Mouse (Mus musculus) cortical plate, adult 2 months (tissue): ENCODE measurements at regions not wholly inside any gene's neighbourhood (a gene's known extent, or its start where the extent isn't known, plus 50 kb on each side); places are given as distances from the start of the nearest gene placed in this dataset.

Experiments used
- H3K27ac ChIP-seq: fragments of 200-500 bp; 2 replicates; pipeline ENCODE4 v1.5.1; 2012; ENCODE audit warnings: low read length, control low read depth, inconsistent platforms; ENCODE audit not compliant: insufficient read depth
- H3K4me1 ChIP-seq: fragments of 200-500 bp; 2 replicates; pipeline ENCODE4 v1.6.1; 2011; ENCODE audit warnings: low read length; ENCODE audit not compliant: control insufficient read depth, insufficient read depth
- H3K4me3 ChIP-seq: fragments of 200-500 bp; 2 replicates; pipeline ENCODE4 v1.5.1; 2011; ENCODE audit warnings: mild to moderate bottlenecking, low read length, control low read depth; ENCODE audit not compliant: insufficient read depth
- CTCF ChIP-seq: fragments of 200-500 bp; IDR thresholded peaks from 2 replicates; pipeline ENCODE4 v1.5.1; 2011; ENCODE audit warnings: mild to moderate bottlenecking, control low read depth, low read length; ENCODE audit not compliant: insufficient read depth; ENCODE audit errors: extremely low read depth
- POLR2A ChIP-seq: fragments of 200-500 bp; IDR thresholded peaks from 2 replicates; pipeline ENCODE4 v1.6.1; 2011; ENCODE audit warnings: mild to moderate bottlenecking, low read length, control low read depth; ENCODE audit not compliant: insufficient read depth; ENCODE audit errors: extremely low read depth

DNA sequence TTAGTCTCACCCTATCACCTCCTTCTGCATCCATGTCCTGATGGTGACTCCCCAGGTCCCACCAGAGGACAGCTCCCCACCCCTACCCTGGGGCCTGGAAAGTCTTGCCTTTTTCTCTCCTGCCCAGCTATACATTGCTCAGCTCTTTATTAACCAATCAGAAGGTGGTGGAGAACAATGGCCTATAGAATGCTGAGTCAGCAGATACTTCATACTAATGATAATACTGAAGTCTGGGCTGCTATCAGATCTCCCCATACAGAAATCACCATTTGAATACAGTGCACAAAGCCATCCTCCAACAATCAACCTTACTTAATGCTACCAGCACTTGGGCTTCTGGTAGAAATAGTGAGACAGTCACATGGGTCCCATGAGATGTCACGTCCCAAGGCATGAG lies 141.2 kb upstream of the Map3k1 start:
- H3K27ac ChIP-seq: no peak overlapping the region
- no peaks in the 10 kb centered on the region for H3K4me1 ChIP-seq
- no peak overlapping the region for H3K4me3 ChIP-seq
- no peak for TF ChIP-seq POLR2A
- TF ChIP-seq CTCF: no peak

DNA sequence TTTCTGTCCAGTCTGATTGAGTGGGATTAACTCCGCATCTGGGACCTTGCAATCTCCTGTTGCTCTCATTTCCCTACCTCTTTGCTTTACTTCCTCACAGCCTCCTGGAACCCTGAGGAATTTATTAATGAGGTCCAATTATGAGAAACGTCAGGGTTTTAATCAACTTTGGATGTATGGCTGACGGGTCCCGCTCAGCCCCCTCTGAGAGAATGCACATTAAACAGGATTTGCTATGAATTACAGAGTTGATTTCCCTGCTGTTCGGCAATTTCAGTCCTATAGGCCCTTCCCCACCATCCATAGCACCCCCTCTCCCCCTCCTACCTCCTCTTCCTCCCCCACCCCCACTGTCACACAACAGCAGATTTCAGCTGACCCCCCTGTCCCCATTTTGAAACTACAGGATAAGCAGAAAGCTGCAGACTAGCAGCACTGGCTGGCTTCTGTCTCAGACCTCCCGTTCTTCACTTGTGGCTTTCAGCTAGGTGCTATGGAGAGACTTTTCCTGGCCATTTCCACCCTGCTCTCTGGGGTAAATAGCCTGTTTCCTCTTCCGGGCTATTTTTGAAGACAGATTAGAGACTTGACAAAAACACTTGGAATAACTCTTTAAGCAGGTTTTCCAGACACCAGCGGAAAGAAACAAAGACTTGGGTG lies 145.2 kb upstream of the Map3k1 start:
- Histone ChIP-seq H3K4me3 (no peak overlapping the region), H3K4me1 (no peaks in the 10 kb centered on the region), H3K27ac (0 out of 2 replicates have a peak overlapping the region, but pooled peaks have one; percentile 29)
- TF ChIP-seq CTCF (no peak), POLR2A (no peak)

DNA sequence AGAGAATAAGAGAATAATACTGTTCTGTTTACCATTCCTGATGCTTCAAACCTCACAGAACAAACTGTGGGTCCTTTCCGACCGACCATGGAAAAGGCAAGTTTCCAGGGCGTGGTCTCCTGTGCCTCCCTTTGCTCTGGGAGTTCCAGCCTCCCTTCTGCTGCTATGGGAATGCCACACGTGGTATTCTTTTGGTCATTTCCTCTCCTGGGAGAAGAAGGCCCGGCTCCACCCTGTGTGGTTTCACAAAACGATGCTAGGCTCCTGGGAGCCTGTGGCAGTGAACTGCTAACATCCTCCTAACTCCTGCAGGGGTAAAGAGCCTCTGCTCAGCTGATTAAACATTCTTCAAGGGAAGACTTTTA lies 145.7 kb upstream of the Map3k1 start:
- Histone ChIP-seq H3K4me1 (no peaks in the 10 kb centered on the region), H3K4me3 (no peak overlapping the region), H3K27ac (0 out of 2 replicates have a peak overlapping the region, but pooled peaks have one; percentile 29)
- TF ChIP-seq POLR2A: no peak
- TF ChIP-seq CTCF: no peak

DNA sequence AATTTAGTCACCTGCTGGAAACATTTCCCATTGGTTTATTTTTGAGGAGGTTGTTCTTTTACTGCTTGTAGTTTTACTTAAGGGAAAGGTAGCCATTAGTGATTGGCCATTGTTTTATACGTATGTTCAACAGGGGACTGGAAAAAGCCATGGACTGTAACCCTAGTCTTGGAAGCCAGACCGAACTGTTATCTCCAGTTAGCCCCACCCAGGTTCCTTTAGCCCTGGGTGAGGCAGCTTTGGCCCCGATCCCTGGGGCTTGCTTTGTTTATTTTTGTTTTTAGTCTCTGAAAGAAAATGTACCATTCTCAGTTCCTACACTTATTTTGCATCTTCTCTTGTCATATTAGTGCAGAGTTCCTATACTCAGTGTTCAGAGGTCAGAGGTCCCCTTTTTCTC lies 148.3 kb upstream of the Map3k1 start:
- TF ChIP-seq CTCF (no peak), POLR2A (no peak)
- Histone ChIP-seq H3K27ac (no peak overlapping the region), H3K4me3 (no peak overlapping the region), H3K4me1 (no peaks in the 10 kb centered on the region)

DNA sequence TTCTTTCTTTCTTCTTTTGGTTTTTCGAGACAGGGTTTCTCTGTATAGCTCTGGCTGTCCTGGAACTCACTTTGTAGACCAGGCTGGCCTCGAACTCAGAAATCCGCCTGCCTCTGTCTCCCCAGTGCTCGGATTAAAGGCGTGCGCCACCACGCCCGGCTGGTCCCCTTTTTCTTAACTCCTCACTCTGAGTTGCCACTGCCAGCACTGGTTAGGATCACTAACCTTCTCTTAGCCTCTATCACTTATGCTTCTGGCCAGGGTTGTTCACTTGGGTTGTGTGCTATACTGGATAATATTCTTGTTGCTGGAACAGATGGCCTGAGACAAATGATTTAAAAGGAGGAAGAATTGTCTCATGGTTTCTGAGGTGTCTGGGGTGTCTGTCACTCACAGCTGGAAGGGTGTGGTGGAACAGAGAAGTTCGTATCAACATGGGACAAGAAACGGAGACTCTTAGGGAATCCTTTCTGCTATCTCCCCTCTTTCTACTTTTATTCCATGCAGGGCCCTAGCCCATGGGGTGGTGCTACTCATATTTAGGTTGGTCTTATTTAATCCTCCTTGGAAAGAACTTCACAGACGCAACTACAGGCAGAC lies 149.0 kb upstream of the Map3k1 start:
- Histone ChIP-seq H3K4me3 (no peak overlapping the region), H3K27ac (no peak overlapping the region), H3K4me1 (no peaks in the 10 kb centered on the region)
- TF ChIP-seq CTCF (no peak), POLR2A (no peak)

DNA sequence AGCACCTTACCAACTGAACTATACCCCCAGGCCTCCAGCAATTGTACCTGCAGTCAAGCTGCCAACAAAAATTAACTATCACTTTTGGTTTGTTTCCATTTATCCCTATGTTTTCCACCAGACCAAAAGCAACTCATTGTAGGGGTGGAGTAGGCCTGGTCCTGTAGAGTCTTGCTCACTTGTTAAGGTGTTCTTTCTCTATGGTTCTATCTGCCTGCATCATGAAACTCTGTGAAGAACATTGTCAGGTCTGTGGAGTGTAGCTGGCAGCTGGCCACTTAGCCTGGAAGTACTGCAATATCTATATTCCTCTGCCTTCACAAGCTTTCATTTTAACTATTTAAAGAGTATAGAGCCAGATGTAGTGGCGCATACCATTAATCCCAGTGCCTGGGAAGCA lies 149.6 kb upstream of the Map3k1 start:
- TF ChIP-seq CTCF (no peak), POLR2A (no peak)
- no peak overlapping the region for H3K27ac ChIP-seq
- H3K4me1 ChIP-seq: no peaks in the 10 kb centered on the region
- no peak overlapping the region for H3K4me3 ChIP-seq

DNA sequence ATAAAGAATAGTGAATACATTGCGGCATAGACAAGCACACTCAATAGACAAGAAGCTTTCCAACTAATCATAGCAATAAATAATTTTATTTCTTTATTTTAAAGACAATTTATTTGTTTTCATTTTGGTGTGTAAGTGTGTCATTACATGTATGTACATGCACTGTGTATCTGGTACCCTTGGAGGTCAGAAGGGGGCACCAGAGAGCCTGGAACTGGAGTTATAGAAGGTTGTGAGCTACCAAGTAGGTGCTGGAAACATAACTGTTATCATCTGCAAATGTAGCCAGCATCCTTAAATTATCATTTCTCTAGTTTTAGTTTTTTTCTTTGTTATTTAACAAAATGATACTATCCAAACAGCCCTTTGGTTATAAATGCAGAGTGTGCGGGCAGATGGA lies 151.2 kb upstream of the Map3k1 start:
- H3K27ac ChIP-seq: no peak overlapping the region

DNA sequence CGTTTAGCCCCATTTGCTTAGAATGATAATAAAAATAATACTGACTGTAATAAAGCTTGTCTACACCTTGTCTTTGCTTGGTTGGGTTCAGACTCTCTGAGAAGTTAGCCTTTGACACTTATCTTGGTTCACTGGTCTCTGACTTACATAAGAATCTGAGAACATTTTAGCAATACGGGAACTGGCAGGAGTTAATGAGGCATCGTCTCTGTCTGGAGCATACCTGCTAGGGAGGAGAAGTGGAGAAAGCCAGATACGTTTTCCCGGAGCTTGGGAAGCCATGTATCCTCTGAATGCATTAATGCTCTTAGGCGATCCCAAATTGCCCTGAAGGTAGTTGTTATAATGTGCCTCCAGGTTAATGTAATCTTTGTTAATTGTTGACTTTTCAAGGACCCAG lies 152.6 kb upstream of the Map3k1 start:
- Histone ChIP-seq H3K27ac (no peak overlapping the region), H3K4me1 (no peaks in the 10 kb centered on the region), H3K4me3 (no peak overlapping the region)
- no peak for TF ChIP-seq CTCF
- no peak for TF ChIP-seq POLR2A

More for the DNA sequence above, 151.2 kb upstream of the Map3k1 start:
- Histone ChIP-seq H3K4me1 (no peaks in the 10 kb centered on the region), H3K4me3 (no peak overlapping the region)
- TF ChIP-seq CTCF (no peak), POLR2A (no peak)

DNA sequence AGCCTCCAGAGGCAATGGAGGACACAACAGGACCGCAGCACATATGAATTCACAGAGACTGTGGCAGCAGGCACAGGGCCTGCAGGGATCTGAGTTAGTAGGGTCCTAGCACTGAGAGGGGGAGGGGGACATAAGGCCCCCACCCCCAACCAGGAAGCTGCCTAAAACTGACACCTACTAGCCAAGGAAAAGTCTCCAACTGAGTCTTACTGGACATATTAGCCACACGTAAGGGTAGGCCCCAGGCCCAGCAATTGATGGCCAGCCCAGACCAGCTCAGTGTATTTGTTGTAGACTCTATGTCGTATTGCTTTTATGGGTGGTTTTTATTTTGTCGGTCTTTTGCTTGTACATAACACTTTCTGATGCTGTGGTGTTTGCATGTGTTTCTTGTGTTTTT lies 153.4 kb upstream of the Map3k1 start:
- no peak for TF ChIP-seq CTCF
- TF ChIP-seq POLR2A: no peak
- no peak overlapping the region for H3K4me3 ChIP-seq
- H3K27ac ChIP-seq: no peak overlapping the region
- no peaks in the 10 kb centered on the region for H3K4me1 ChIP-seq

DNA sequence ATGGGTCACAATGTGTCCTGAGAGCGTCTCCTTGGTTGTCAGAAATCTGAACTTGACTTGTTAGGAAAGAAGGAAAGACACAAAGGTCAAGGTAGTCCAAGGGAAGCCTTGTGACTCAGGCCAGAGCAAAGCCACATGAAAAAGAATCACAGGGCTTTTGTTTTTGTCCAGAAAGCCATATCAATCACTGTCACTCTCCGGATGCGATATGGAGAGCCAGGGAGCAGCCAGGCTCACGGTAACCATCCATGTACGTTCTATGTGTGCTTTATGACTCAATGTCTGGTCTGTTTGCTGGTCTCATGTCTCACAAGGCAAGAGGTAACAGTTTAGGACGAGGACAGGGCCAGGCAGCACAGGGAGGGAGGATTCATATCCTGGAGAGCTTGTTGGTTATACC lies 157.3 kb upstream of the Map3k1 start:
- Histone ChIP-seq H3K27ac (no peak overlapping the region), H3K4me1 (no peaks in the 10 kb centered on the region), H3K4me3 (no peak overlapping the region)
- TF ChIP-seq POLR2A: no peak
- TF ChIP-seq CTCF: no peak

DNA sequence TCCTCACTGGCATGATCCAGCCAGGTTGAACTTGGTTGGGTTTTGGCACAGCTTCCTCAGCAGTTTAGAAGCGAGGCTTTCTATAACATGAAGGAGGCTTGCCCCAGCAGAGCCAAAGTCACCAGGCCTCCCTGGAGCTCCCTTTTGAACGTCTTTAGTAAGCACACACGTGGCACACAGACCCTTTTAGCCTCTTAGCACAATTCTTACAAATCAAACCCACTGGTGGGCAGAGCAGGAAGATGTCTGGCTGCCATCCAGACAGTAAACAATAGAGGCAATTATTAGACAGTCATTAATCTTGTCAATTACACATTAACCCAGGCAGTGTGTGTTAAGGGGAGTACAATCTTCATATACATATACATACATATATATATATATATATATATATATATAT lies 157.8 kb upstream of the Map3k1 start:
- H3K4me3 ChIP-seq: no peak overlapping the region
- no peaks in the 10 kb centered on the region for H3K4me1 ChIP-seq
- TF ChIP-seq CTCF (no peak), POLR2A (no peak)
- no peak overlapping the region for H3K27ac ChIP-seq
